Mouse (Mus musculus) C2C12 (cell line): ENCODE measurements around the gene Asic3.

ENCODE experiments used
- CEBPB ChIP-seq: IDR thresholded peaks from one replicate; pipeline ENCODE4 v1.6.1; 2011; ENCODE audit warnings: low read depth, mild to moderate bottlenecking, control low read depth, moderate library complexity
- CTCF ChIP-seq: IDR thresholded peaks from one replicate; pipeline ENCODE4 v1.5.1; 2011; ENCODE audit not compliant: control insufficient read depth, insufficient read depth, insufficient read length
- MAX ChIP-seq: IDR thresholded peaks from one replicate; pipeline ENCODE4 v1.6.1; 2011; ENCODE audit warnings: mild to moderate bottlenecking, control low read depth
- MYOD1 ChIP-seq: IDR thresholded peaks from one replicate; pipeline ENCODE4 v1.6.1; 2011; ENCODE audit warnings: low read depth; ENCODE audit not compliant: control insufficient read depth, insufficient read length
- MYOG ChIP-seq: IDR thresholded peaks from one replicate; pipeline ENCODE4 v1.6.1; 2011; ENCODE audit not compliant: control insufficient read depth, insufficient read length; ENCODE audit errors: extremely low read depth
- USF1 ChIP-seq: IDR thresholded peaks from one replicate; pipeline ENCODE4 v1.6.1; 2011; ENCODE audit warnings: low read depth, mild to moderate bottlenecking, control low read depth, moderate library complexity

DNA sequence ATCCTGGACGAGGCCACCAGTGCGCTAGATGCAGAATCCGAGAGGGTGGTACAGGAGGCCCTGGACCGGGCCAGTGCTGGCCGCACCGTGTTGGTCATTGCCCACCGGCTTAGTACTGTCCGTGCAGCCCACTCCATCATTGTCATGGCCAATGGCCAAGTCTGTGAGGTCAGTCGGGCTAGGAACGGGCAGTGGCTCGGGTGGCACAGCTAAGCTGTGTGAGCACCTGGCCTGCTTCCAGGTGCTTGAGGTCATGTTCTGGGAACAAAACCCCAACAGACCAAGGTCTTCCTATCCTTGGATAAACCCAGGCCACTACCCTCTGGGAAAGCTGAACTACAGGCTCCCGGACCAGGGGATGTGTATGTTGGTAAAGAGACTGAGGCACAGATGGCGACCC, 4.5 kb upstream of the Asic3 start:
- TF ChIP-seq CTCF: no peak
- no peak for TF ChIP-seq MYOG
- TF ChIP-seq USF1: no peak
- no peak for TF ChIP-seq MAX
- TF ChIP-seq MYOD1: no peak
- no peak for TF ChIP-seq CEBPB
